Mouse (Mus musculus): ENCODE results near the gene Tnnt1.
"Not testable (repeated sequence)": the region's sequence is repeated elsewhere in the genome, so short reads cannot be mapped to it uniquely, and the experiment has no call there.

The Tnnt1 gene

DNA sequence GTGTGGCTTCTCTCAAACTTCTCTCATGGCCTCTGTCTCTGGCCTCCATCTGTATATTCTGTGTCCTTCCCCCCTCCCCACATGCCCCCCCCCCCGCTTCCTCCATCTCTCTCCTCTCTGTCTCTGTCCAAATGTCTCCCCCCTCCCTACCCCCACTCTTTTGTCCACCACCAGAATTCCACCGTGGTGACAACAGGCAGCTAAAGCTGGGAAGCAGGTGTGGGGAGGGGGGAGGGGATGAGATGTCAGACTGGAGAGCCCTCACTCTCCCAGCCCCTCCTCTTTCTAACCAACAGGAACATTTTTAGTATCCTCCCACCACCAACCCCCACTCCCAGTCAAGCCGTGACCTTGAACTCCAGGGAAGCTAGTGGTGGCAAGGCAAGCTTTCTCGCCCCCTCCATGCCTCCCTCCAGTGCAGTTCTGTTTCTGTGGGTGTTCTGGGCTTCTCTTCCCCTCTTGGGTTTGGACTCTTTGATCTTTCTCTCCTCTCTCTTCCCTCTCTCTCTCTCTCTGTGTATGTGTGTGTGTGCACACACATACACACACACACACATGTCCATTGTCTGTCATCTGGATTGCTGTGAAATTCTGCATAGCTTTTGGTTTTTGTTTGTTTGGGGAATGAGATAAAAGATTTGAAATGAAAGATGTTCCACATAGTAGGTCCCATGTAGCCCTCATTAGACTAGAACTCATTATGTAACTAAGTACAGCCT is at the start of gene Tnnt1:
Gene Tnnt1 (minus strand): TSS at position 51 of the 719 bp plus-strand sequence.
- DNase-seq (ENCODE audit: low spot score), result no peak

DNA sequence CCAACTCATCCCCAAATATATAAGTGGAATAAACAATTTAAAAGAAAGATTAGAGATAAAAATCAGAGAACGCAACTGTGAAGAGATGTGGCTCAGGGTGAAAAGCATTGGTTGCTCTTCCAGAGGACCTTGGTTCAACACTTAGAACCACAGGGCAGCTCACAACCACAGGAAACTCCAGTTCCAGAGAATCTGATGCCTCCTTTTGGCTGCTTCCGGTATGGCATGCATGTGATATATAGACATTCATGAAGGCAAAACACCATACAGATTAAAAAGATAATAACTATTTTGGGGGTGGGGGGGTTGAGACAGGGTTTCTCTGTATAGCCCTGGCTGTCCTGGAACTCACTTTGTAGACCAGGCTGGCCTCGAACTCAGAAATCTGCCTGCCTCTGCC is 46.5 kb upstream of the Tnnt1 start:
- no peak for DNase-seq (ENCODE audit: low spot score)

DNA sequence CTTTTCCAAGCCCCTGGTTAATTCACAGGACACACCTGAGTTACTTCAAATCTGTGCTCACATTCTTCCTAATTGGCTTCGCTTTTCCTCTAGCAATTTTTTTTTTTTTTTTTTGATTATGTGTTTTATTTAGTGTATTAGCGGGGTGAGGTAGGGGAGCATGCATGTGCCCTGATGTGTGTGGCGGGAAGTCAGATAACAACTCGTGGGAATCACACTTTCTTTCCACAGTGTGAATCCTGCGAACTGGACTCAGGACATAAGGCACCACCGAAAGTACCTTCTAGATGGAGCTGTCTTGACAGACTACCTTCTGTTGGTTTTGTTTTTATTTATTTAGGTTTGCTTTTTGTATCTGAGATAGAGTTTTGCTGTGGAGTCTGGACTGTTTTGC is 41.0 kb upstream of the Tnnt1 start:
- no peak for DNase-seq (ENCODE audit: low spot score)

DNA sequence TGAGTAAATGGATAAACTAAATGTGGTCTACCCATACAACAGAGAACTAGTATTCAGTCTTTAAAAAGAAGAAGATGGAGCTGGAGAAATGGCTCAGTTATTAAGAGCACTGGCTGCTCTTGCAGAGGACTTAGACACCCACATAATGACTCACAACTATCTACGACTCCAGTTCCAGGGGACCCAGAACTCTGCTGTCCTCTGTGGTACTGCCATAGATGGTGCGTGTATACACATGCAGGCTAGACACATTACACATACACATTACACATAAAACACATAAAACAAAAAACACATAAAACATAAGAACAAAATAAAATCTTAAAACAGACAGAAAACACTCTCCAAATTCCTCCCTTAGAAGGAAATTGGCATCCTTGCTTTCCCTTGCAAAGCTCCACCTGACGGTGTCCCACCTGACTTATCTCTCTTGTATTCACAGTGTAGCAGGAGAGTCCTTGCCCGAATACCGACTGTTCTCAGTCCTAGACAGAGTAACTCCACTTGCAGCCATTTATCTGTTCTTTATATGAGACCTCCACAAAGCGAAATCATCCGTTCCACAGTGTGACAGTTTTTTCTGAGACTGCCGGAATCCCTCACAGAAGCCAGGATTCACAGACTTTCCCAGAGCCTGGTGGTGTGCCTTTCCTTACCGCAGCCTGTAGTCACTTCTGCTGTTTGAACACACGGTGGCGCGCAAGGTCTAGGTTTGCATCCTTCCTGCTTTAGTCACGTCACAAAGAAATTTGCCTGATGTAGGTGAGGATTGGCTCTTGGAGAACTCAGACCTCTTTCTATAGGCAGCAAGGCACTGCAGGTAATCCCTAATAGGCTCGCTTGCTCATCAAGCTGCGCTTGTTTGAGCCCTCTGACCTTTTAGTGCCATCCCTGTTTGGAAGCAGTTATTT is 40.3 kb upstream of the Tnnt1 start:
- DNase-seq (ENCODE audit: low spot score), result peak; percentile 67

DNA sequence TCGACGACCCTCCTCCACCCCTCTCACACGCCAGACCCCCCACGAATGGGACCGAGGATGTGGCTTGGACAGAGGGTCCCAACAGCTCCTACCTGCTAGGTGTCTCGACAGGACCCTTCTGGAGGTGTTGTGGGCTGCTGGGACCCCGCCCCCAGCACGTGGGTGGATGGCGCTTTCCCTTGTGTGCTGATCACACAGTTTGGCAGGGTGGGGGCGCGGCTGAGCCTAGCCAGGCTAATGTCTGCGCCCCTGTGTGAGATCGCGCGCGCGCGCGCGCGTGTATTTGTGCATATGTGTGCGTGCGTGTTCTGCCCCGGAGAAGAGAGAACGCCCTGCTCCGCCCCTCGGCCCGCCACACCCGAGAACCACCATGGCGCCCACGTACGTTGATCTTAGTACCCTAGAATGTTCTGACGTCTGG is 31.0 kb upstream of the Tnnt1 start, which contains the start of gene Syt5:
Gene Syt5 (minus strand): TSS at position 321 of the 421 bp plus-strand sequence.
- DNase-seq (ENCODE audit: low spot score), result no peak

DNA sequence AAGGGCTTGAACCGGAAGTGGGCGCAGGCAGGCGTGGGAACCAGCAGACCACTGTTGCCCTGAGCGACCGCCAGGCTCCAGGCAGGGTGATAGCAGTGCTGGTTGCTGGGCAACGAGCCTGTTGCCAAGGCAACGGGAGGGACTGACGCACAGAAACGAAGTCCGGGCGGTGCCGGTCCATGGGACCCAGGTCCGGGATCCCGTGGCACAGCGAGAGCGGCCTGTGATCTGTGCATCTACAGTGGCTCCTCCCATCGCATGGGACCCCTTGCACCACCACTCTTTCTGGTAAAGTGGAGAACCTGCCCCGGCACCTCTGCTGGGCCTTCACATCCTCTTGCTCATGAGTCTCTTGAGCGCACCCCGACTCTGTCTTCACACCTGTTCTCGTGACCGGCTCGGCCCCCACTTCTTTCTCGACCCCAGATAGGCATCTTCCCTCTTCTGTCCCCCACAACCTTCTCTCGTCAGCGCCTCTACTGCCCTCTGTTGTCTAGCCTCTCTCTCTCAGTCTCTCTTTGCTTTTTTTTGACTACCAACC is 30.5 kb upstream of the Tnnt1 start:
- no peak for DNase-seq (ENCODE audit: low spot score)

DNA sequence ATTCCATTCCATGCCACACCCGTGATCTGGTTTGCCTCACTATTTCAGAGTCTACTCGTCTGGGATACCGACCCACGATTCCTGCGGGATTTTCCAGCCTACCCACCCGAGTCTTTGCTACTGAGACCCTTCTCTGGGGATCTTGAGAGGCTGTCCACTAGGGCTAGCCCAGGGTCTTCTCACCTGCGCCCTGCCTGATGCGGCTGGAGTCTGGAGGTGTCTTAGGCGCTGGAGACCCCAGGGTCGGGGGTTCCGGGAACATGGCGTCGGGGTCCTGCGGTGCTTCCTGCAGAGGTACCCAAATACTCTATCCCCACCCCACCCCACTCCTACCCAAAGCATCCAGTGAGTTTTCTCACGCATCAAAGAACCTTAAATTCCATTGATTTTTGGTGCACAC is 29.9 kb upstream of the Tnnt1 start:
- no peak for DNase-seq (ENCODE audit: low spot score)

DNA sequence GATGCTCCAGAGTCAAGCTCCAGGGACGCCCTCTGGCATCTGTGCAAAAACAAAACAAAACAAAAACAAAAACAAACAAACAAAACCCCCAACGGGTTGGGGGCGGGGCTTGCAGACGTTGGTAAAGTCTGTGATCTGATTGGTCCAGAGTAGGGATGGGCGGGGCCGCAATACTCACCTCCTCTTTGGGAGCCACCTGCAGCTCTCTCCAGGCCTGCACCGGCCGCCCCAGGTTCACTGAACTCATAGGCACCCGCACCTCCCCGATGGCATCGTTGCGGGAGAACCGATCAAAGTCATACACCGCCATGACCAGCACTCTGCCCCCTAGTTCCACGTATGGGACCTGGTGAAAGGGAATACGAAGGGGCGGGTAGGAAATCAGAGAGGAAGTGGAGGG is 25.8 kb upstream of the Tnnt1 start:
- no peak for DNase-seq (ENCODE audit: low spot score)

DNA sequence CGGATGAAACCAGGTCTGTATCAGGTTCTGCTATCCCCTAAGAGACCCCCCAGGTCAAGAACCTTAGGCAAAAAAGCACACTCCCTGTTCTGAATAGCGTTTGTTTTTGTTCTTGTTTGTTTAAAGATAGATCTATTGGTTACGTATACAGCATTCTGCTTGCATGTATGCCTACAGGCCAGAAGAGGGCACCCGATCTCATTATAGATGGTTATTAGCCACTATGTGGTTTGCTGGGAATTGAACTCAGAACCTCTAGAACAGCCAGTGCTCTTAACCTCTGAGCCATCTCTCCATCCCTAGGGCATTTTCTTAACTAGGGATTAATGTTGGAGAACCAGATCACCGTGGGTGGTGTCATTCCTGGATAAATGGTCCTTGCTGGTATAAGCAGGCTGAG is 25.2 kb upstream of the Tnnt1 start:
- DNase-seq (ENCODE audit: low spot score), result no peak

DNA sequence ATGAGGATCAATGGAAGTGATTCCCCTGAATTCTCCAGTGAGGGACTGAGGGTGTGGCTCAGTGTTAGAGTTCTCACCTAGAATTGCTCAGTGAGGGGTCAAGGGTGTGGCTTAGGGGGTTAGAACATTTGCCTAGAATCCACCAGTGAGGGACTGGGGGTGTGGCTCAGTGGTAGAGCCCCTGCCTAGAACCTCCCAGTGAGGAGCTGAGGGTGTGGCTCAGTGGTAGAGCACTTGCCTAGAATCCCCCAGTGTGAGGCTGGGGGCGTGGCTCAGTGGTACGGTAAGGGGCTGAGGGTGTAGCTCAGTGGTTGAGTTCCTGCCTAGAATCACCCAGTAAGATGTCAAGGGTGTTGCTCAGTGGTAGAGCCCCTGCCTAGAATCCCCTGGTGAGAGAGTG is 22.8 kb upstream of the Tnnt1 start:
- DNase-seq (ENCODE audit: low spot score), result no peak

DNA sequence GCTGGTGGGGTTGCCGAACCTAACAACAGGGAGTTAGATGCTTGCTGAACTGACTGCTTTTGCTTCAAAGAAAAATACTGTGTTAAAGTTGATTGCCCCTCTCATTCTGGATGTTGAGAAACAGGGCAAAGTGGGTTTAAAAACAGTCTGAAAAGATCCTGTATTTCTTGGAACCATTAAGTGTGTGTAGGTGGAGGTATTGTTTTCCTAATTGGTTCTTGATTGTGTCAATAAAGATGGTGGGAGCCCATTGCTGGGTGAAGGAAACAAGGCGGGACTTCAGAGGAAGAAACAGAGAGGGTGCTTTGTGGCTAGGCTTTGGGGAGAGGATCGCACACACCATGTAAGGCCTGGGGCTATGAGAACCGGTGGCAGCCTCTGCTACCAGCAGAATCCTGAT is 21.0 kb upstream of the Tnnt1 start:
- no peak for DNase-seq (ENCODE audit: low spot score)

DNA sequence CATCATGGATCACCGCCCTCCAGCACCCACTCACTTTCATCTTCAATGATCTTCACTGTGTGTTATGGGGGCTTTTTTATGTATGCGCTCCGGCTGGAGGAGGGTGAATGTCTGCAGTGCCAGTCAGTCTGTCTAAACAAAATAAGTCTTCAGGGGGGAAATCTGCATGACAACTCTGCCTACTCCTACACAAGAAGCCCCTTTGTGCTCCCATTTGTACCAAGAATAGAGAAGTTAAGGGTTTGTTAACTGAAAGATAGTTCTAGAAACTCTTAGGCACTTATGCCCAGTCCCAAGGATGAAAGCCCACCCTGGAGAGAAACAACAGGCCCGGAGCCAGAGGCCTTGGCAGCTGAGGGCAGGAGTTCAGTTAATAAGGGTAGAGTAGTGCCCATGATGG is 20.2 kb upstream of the Tnnt1 start:
- DNase-seq (ENCODE audit: low spot score), result no peak

DNA sequence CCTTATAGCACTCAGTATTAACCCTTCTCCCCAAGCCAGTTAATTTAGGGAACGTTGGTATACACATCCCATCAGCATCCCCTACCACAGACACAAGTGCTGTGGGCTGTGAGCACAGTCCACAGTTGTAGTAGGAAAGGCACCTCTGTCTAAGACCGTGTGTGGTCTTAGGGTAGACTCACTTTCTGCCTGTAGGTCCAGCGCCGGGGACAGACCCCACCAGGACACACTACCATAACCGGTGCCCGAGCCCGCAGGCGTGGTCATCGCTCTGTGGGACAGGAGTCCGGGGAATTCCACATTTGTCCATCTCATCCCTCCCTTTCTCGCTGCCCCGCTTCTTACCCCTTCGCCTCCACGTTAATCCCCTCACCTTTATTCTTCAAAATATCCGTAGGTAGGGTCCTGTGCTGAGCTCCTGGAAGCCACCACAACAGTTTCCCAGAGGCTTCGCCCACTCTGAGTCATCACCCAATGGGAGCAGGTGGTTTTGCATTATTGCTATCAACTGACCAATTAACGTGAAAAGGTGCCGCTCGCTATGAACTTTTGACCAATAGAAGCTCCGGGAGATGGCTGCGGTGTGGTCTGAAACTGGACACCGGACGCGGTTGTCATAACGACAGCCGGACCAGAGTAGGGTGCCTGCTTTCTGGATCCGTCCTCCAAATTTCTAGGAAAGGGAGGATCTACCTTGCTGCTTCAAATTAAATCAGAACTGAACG is 16.0 kb upstream of the Tnnt1 start, which contains the start of gene Dnaaf3:
Gene Dnaaf3 (minus strand): TSS at position 449 of the 725 bp plus-strand sequence.
- peak; percentile 54 for DNase-seq (ENCODE audit: low spot score)

DNA sequence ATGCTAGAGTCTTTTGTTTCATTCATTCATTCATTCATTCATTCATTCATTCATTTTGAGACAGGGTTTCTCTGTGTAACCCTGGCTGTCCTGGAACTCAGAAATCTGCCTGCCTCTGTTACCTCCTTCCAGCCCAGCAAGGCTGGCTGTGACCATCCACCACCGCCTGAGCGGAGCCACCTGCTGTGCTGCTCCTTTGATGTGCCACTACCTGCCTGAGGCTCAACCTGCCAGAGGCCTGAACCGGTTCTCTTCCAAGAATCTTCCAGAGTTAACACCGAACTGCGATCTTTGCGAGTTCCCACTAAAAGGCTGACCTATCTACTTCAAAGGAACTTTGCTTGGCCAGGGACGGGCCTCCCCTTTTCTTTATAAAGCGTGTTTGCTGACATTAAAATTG is 14.0 kb upstream of the Tnnt1 start:
- DNase-seq (ENCODE audit: low spot score), result not testable (repeated sequence)

DNA sequence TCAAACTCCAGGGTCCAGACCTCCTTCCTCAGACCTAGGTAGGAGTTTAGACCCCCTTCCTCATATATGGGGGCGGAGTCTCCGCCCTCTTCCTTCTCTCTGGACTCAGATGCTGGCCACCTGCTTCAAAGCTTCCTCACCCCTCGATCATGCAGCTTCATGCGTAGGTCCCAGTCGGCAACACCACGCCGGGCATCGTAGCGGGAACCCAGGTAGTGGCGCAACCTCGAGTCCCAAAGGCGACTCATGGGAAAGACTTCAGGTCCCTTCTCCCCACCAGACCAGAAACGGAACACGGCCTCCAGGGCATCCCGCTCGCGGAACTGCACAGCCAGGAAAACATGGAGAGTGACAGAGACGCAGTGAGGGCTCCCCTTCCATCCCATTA is 11.1 kb upstream of the Tnnt1 start:
- DNase-seq (ENCODE audit: low spot score), result no peak

DNA sequence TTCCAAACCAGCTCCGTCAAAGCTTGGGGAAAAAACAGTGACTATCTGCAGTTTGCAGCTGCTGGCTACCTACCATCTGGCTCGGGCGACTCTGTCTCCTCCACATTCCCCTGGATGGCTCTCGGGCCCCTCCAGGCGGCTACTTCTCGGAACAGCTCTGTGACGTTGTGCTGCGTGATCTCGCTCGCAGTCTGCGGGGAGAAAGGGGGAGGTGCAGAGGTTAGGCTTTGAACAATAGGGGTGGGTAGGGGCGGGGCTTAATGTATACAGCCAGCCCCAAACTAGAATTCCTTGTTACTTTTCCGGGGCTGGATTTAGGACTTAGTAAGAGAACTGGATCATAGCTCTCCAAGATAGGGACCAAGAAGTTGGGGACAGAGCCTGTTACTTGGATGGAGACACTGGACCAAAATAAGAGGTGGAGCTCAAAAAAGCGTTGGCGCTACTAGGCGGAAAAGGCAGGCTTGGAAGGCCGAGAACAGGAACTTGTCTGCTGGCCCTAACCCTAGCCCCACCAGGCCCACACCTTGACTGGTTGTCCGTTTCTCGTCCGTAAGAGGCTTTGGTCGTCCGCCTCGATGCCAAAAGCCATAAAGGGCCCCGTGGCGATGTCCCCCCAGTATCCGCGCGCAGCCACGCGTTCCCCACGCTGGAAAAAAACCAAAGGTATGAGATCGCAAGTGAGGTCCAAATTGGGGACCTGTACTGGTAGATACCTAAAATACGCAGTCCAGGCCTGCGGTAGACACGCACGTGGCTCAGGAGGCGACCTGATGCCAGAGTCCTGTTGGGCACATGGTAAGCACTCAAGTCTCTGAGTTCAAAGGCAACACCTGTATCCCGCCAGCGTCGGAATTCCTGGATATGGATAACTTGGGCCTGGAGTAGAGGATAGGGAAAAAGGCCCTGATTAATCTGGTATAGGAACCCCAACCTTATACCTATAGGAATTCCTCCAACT is 10.4 kb upstream of the Tnnt1 start:
- DNase-seq (ENCODE audit: low spot score), result peak; percentile 58

DNA sequence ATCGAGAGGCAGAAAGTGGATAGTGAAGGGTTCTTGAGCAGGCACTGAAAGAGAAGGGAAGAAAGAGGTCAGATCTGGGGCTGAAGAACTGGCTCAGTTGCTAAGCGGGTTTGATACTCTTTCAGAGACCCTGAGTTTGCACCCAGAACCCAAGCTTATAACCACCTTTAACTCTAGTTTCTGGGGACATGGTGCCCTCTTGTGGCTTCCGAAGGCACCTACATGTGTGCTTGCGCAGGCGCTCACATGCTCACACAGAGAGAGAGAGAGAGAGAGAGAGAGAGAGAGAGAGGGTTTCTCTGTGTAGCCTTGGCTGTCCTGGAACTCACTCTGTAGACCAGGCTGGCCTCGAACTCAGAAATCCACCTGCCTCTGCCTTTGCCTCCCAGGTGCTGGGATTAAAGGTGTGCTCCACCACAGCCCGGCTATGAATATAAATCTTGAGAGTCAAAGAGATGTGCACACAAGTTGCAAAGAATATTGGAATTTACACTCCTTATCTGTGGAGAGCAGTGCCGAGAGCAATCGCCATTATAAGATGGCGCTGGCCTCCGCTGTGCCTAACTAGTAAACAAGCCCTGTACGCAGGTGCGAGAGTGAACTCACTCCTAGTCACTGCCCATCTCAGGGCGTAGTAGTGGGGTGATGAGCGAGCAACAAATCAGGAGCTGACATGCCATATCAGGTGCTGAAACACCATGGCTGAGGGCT is 8.2 kb upstream of the Tnnt1 start, which contains the start of gene Tnni3:
Gene Tnni3 (minus strand): TSS at position 18 of the 711 bp plus-strand sequence.
- not testable (repeated sequence) for DNase-seq (ENCODE audit: low spot score)

DNA sequence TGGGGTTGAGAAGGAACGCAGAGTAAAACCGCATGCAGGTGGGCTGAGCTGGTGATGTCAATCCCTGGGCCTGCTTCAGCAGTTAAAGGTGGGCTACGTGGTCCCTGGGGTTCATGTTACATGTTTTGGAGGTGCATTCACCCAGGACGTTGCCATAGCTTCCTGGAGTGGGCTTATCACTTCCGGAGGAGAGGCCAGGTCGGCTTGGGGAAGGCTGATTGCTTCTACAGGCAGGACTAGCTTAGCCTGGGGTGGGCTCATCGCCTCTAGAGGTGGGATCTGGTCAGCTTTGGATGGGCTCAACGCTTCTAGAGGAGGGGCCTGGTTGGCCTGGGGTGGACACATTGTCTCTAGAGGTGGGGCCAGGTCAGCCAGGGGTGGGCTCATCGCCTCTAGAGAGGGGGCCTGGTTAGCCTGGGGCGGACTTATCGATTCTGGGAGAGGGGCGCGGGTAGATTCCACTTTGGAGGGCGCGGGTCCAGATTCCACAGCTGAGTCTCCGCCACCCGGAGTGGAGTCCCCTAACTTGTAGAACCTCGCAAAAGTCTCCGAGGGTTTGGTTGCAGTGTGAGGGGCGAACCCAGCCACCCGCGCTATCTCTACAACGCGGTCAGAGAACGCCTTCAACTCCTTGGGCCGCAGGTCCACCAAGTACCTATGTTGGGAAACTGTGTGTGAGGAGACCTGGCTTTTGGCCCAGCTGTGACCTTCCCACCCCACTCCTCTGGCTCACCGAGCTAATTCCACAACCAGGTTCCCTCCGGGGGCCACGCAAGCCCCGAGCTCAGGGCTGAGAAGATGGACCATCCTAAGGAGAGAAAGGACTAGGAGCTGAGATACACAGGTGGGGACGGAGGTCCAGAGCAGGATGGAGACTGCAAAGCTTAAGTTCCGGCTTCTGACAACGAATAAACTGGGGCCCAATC is 7.3 kb upstream of the Tnnt1 start:
- no peak for DNase-seq (ENCODE audit: low spot score)

DNA sequence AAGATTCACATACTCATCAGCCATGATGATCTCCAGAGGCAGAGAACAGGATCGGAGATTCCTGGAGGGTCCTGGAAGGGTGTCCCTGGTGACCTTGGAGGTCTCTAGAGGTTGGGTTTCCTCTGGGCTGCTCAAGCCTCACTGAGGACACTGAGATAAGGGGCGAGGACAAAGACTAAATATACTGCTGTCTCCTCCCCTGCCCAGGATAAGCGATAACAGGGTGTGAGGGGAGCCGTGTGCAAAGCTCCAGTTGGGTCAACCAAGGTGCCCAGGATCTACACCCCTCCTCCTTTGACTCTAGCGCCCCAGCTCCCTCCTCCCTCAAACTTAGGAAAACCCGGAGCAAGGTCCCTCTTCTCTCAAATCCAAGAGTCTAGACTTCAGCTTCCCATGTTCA is 6.1 kb upstream of the Tnnt1 start:
- no peak for DNase-seq (ENCODE audit: low spot score)

Measured in urinary bladder, postnatal 25 days (tissue).